ENCODE assay signal across 9 mouse cellular contexts in genomic region chr9:52940964-52941636, GRCm38 (mm10).
DNase-seq lines count a peak whose midpoint lies in the region; ATAC-seq lines count a peak whose summit lies in the region.
"Had no signal": no experiment of that assay in that cellular context is flagged by ENCODE, and none has a peak within 500 bp of the region (broad histone marks: within the 10 kb centered on the region; RNA-seq: fewer than 3 reads in every experiment).

No protein-coding gene starts in this region.

- H3K36me3 ChIP-seq in embryonic facial prominence, embryonic 13.5 days, result no peaks in the 10 kb centered on the region
- H3K36me3 ChIP-seq in lung, embryonic 15.5 days, result no peaks in the 10 kb centered on the region
- H3K36me3 ChIP-seq: liver, embryonic 15.5 days had no signal

- no peaks in the 10 kb centered on the region for H3K27me3 ChIP-seq in embryonic facial prominence, embryonic 13.5 days
- peaks cover 20% of the 10 kb centered on the region for H3K27me3 ChIP-seq in lung, embryonic 15.5 days
- H3K27me3 ChIP-seq: liver, embryonic 15.5 days had no signal

- no peak overlapping the region for H3K4me3 ChIP-seq in embryonic facial prominence, embryonic 13.5 days
- H3K4me3 ChIP-seq in lung, embryonic 15.5 days, result no peak overlapping the region
- H3K4me3 ChIP-seq: liver, embryonic 15.5 days had no signal

- no peak overlapping the region for H3K27ac ChIP-seq in embryonic facial prominence, embryonic 13.5 days
- peak overlapping the region; percentile 3; the same call in 1 of the 2 replicates for H3K27ac ChIP-seq in lung, embryonic 15.5 days
- H3K27ac ChIP-seq: liver, embryonic 15.5 days had no signal

- H3K9me3 ChIP-seq in embryonic facial prominence, embryonic 13.5 days, result no peaks in the 10 kb centered on the region
- no peaks in the 10 kb centered on the region for H3K9me3 ChIP-seq in lung, embryonic 15.5 days
- H3K9me3 ChIP-seq: liver, embryonic 15.5 days had no signal

- 0 out of 2 replicates have a peak, but pooled peaks have one; percentile 43 for ATAC-seq in embryonic facial prominence, embryonic 13.5 days (ENCODE audit: insufficient number of reproducible peaks, insufficient read depth, low FRiP score, low TSS enrichment, low read depth)
- ATAC-seq in lung, embryonic 15.5 days (ENCODE audit: borderline replicate concordance, extremely low read depth, low FRiP score, low TSS enrichment), result peak; percentile 78
- no peak for ATAC-seq in granulocyte monocyte progenitor cell, adult 5-6 weeks (replicated peaks; ENCODE audit: poor library complexity, severe bottlenecking)

- peaks cover 21% of the 10 kb centered on the region for H3K4me1 ChIP-seq in embryonic facial prominence, embryonic 13.5 days
- peaks cover 10% of the 10 kb centered on the region for H3K4me1 ChIP-seq in lung, embryonic 15.5 days
- H3K4me1 ChIP-seq: liver, embryonic 15.5 days had no signal

- intact Hi-C loops in gastrocnemius, postnatal 14 days (cut with DNase I; ENCODE audit: low total_unique reads), result no loop called here
- intact Hi-C loops in gastrocnemius, postnatal 36 days (cut with DNase I), result no loop called here

- WGBS in embryonic facial prominence, embryonic 13.5 days, result 27% methylated on average over 11 of the region's 11 CpGs
- 22% methylated on average over 11 of the region's 11 CpGs for WGBS in lung, embryonic 15.5 days

- DNase-seq in gastrocnemius, postnatal 14 days, result peak; percentile 8
- no peak for DNase-seq in gastrocnemius, postnatal 36 days
- peak; percentile 29 for DNase-seq in adrenal gland, adult 2 months
- DNase-seq in testis, postnatal 10 days (ENCODE audit: low spot score), result peak; percentile 53
- DNase-seq in liver, result no peak

- H3K4me2 ChIP-seq in embryonic facial prominence, embryonic 13.5 days, result no peak overlapping the region
- 0 out of 2 replicates have a peak overlapping the region, but pooled peaks have one; percentile 28 for H3K4me2 ChIP-seq in lung, embryonic 15.5 days
- H3K4me2 ChIP-seq: liver, embryonic 15.5 days had no signal

- H3K9ac ChIP-seq in embryonic facial prominence, embryonic 13.5 days, result 0 out of 2 replicates have a peak overlapping the region, but pooled peaks have one; percentile 11
- H3K9ac ChIP-seq in lung, embryonic 15.5 days, result no peak overlapping the region
- H3K9ac ChIP-seq: liver, embryonic 15.5 days had no signal

Comparison
In these comparisons a context has a peak if more than half of its experiments do, and no peak if none do; other contexts are left out.
1. DNase-seq: peak in gastrocnemius, postnatal 14 days (single experiment), adrenal gland, adult 2 months (single experiment) and testis, postnatal 10 days (single experiment); none in gastrocnemius, postnatal 36 days (0 of 2) and liver (single experiment).